Mouse (Mus musculus) MEL (cell line): ENCODE measurements around the gene Zfp768. TPM values are rescaled to one million over a fixed set of nuclear protein-coding genes. Genes with fewer than 3 reads are reported as not detected.

Experiments
- DNase-seq: peaks from one replicate; pipeline ENCODE4 v3.0.0; 2011; ENCODE audit warnings: low read depth, low spot score
- H3K27ac ChIP-seq: 2 replicates; pipeline ENCODE4 v1.5.1; 2012; ENCODE audit warnings: low read depth, mild to moderate bottlenecking, control low read depth, low read length, moderate library complexity; ENCODE audit not compliant: control insufficient read depth
- H3K27me3 ChIP-seq, 2 experiments: fragments of 150-350 bp in 1 of 2; sonication (generic) in 1 of 2; 2 replicates each; pipeline ENCODE4 v1.6.1; 2012; ENCODE audit warnings: low read length in 2 of 2, mild to moderate bottlenecking in 2 of 2, improper control_type of control experiment in 1 of 2, moderate library complexity in 1 of 2; ENCODE audit not compliant: insufficient read depth in 2 of 2, control insufficient read depth in 1 of 2
- H3K36me3 ChIP-seq, 2 experiments: 2 replicates each; pipeline ENCODE4 v1.6.1; 2012 to 2014; ENCODE audit warnings: low read length in 2 of 2, improper control_type of control experiment in 1 of 2, inconsistent platforms in 1 of 2, mild to moderate bottlenecking in 1 of 2; ENCODE audit not compliant: insufficient read depth in 2 of 2, control insufficient read depth in 1 of 2
- H3K4me1 ChIP-seq, 2 experiments: fragments of 150-350 bp in 1 of 2; sonication (generic) in 1 of 2; 2 replicates each; pipeline ENCODE4 v1.6.1; 2012; ENCODE audit warnings: low read length in 2 of 2, improper control_type of control experiment in 1 of 2, mild to moderate bottlenecking in 1 of 2; ENCODE audit not compliant: insufficient read depth in 2 of 2, control insufficient read depth in 1 of 2
- H3K4me3 ChIP-seq, 2 experiments: fragments of 150-350 bp in 1 of 2; sonication (generic) in 1 of 2; 2 replicates each; pipeline ENCODE4 v1.5.1; 2012; ENCODE audit warnings: low read depth in 2 of 2, low read length in 2 of 2, mild to moderate bottlenecking in 2 of 2, moderate library complexity in 2 of 2, control low read depth in 1 of 2, improper control_type of control experiment in 1 of 2; ENCODE audit not compliant: control insufficient read depth in 1 of 2, insufficient read depth in 1 of 2
- H3K79me2 ChIP-seq: 2 replicates; pipeline ENCODE4 v1.6.1; 2012; ENCODE audit warnings: mild to moderate bottlenecking, low read length, moderate library complexity; ENCODE audit not compliant: control insufficient read depth, poor library complexity, insufficient read depth
- H3K9ac ChIP-seq: 2 replicates; pipeline ENCODE4 v1.6.1; 2012; ENCODE audit warnings: low read depth, mild to moderate bottlenecking, control low read depth, low read length, moderate library complexity; ENCODE audit not compliant: control insufficient read depth, poor library complexity, severe bottlenecking
- H3K9me3 ChIP-seq: fragments of 150-350 bp; sonication (generic); replicated peaks from 2 replicates; pipeline ENCODE4 v1.6.1; 2012; ENCODE audit warnings: mild to moderate bottlenecking, low read length, improper control_type of control experiment, moderate library complexity; ENCODE audit not compliant: insufficient read depth
- BHLHE40 ChIP-seq: IDR thresholded peaks from 2 replicates; pipeline ENCODE4 v1.6.1; 2012; ENCODE audit warnings: low read depth, mild to moderate bottlenecking, inconsistent platforms, low read length, improper control_type of control experiment, borderline replicate concordance
- CHD2 ChIP-seq: IDR thresholded peaks from 2 replicates; pipeline ENCODE4 v1.6.1; 2011; ENCODE audit warnings: low read length, improper control_type of control experiment
- CTCF ChIP-seq, 3 experiments: IDR thresholded peaks in 2 of 3; conservative IDR thresholded peaks in 1 of 3; 2 replicates each; pipeline ENCODE4 v1.5.1; 2011 to 2012; ENCODE audit warnings: low read length in 3 of 3, low read depth in 2 of 3, mild to moderate bottlenecking in 2 of 3, improper control_type of control experiment in 1 of 3, inconsistent platforms in 1 of 3, mixed read lengths in 1 of 3, moderate library complexity in 1 of 3; ENCODE audit not compliant: control insufficient read depth in 1 of 3, insufficient read depth in 1 of 3, poor library complexity in 1 of 3, severe bottlenecking in 1 of 3
- ELF1 ChIP-seq: IDR thresholded peaks from 2 replicates; pipeline ENCODE4 v1.6.1; 2014; ENCODE audit warnings: low read depth, mild to moderate bottlenecking, inconsistent platforms, low read length, improper control_type of control experiment, moderate library complexity
- EP300 ChIP-seq, 2 experiments: IDR thresholded peaks; 2 replicates each; pipeline ENCODE4 v1.6.1; 2011; ENCODE audit warnings: improper control_type of control experiment in 2 of 2, low read length in 2 of 2, low read depth in 1 of 2, mild to moderate bottlenecking in 1 of 2
- ETS1 ChIP-seq: IDR thresholded peaks from 2 replicates; pipeline ENCODE4 v1.6.1; 2012; ENCODE audit warnings: low read depth, mild to moderate bottlenecking, inconsistent platforms, low read length, improper control_type of control experiment, moderate library complexity
- GABPA ChIP-seq: IDR thresholded peaks from 2 replicates; pipeline ENCODE4 v1.6.1; 2012; ENCODE audit warnings: low read depth, mild to moderate bottlenecking, inconsistent platforms, low read length, improper control_type of control experiment, moderate library complexity
- GATA1 ChIP-seq: IDR thresholded peaks from 2 replicates; pipeline ENCODE4 v1.6.1; 2011; ENCODE audit warnings: low read depth, low read length, improper control_type of control experiment
- JUND ChIP-seq: IDR thresholded peaks from 2 replicates; pipeline ENCODE4 v1.6.1; 2011; ENCODE audit warnings: low read depth, mild to moderate bottlenecking, improper control_type of control experiment, low read length
- MAZ ChIP-seq: IDR thresholded peaks from 2 replicates; pipeline ENCODE4 v1.6.1; 2012; ENCODE audit warnings: low read depth, mild to moderate bottlenecking, inconsistent platforms, low read length, improper control_type of control experiment
- MXI1 ChIP-seq: IDR thresholded peaks from 2 replicates; pipeline ENCODE4 v1.6.1; 2011; ENCODE audit warnings: mild to moderate bottlenecking, low read depth, low read length, improper control_type of control experiment
- MYB ChIP-seq: IDR thresholded peaks from 2 replicates; pipeline ENCODE4 v1.6.1; 2011; ENCODE audit warnings: mild to moderate bottlenecking, low read depth, low read length, improper control_type of control experiment
- MYC ChIP-seq: IDR thresholded peaks from 2 replicates; pipeline ENCODE4 v1.6.1; 2011; ENCODE audit warnings: low read depth, mild to moderate bottlenecking, low read length, improper control_type of control experiment, moderate library complexity
- NELFE ChIP-seq: IDR thresholded peaks from 2 replicates; pipeline ENCODE4 v1.6.1; 2011; ENCODE audit warnings: low read depth, low read length, improper control_type of control experiment
- POLR2A ChIP-seq, 2 experiments: IDR thresholded peaks; 2 replicates each; pipeline ENCODE4 v1.6.1; 2011 to 2012; ENCODE audit warnings: low read length in 2 of 2, mild to moderate bottlenecking in 2 of 2, control low read depth in 1 of 2, improper control_type of control experiment in 1 of 2, low read depth in 1 of 2, moderate library complexity in 1 of 2; ENCODE audit not compliant: control insufficient read depth in 1 of 2, insufficient read depth in 1 of 2, poor library complexity in 1 of 2
- POLR2AphosphoS2 ChIP-seq: IDR thresholded peaks from 2 replicates; pipeline ENCODE4 v1.6.1; 2011; ENCODE audit warnings: low read length, improper control_type of control experiment
- POLR2AphosphoS5 ChIP-seq: IDR thresholded peaks from 2 replicates; pipeline ENCODE4 v1.6.1; 2012; ENCODE audit warnings: low read depth, borderline replicate concordance, mild to moderate bottlenecking, inconsistent platforms, low read length, moderate library complexity, mixed read lengths
- SIN3A ChIP-seq: IDR thresholded peaks from 2 replicates; pipeline ENCODE4 v1.6.1; 2012; ENCODE audit warnings: low read length, improper control_type of control experiment, inconsistent platforms
- SMC3 ChIP-seq: IDR thresholded peaks from 2 replicates; pipeline ENCODE4 v1.6.1; 2011; ENCODE audit warnings: low read depth, low read length, improper control_type of control experiment
- TBP ChIP-seq: IDR thresholded peaks from 2 replicates; pipeline ENCODE4 v1.8.0; 2011; ENCODE audit warnings: low read depth, low read length, improper control_type of control experiment
- TCF12 ChIP-seq: IDR thresholded peaks from 2 replicates; pipeline ENCODE4 v1.6.1; 2014; ENCODE audit warnings: low read depth, mild to moderate bottlenecking, inconsistent platforms, low read length, improper control_type of control experiment, moderate library complexity
- USF1 ChIP-seq: IDR thresholded peaks from 2 replicates; pipeline ENCODE4 v1.6.1; 2014; ENCODE audit warnings: low read depth, mild to moderate bottlenecking, inconsistent platforms, low read length, improper control_type of control experiment, moderate library complexity
- ZKSCAN1 ChIP-seq: IDR thresholded peaks from 2 replicates; pipeline ENCODE4 v1.6.1; 2012; ENCODE audit warnings: low read depth, mild to moderate bottlenecking, inconsistent platforms, low read length, improper control_type of control experiment, moderate library complexity
- polyA plus RNA-seq, 2 experiments: library from polyadenylated mRNA; stranded (reverse) in 1 of 2; unstranded in 1 of 2; fragments of >175 nt in 1 of 2; fragments of >200 nt in 1 of 2; gene quantifications; 2 replicates each; pipeline versions ENCODE4 v1.2.1 to v1.2.4; 2012; ENCODE audit warnings: low replicate concordance in 2 of 2, low read depth in 1 of 2; ENCODE audit not compliant: insufficient read length in 2 of 2, insufficient read depth in 1 of 2, missing spikeins in 1 of 2
- total RNA-seq: library from RNA; depleted of rRNA; stranded (reverse); fragments of 300-350 nt; gene quantifications from 2 replicates; pipeline ENCODE4 v1.2.3, GENCODE M21; 2012

Gene Zfp768
- total and polyA plus RNA-seq, 3 experiments, result 5.4 to 12.0 TPM; not detected in 1

DNA sequence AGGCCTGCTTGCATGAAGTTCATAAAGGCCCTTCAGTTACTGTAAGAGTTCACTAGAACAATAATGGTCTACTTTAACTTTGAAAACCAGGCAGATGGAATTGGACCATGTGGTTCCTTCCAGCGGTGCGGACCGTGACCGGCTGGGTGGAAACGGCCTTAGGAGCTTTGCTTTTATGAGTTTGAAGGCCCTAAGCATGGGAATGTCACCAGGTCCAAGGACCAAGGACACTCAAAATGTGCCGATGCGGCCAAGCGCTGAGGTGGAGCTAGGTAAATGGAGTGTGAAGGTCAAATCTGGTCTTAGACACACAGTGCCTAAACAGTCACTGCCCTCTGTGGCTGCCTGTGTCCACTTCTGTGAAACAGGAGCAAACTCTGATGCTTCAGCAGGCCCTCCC lies 4.0 kb downstream of the Zfp768 start:
- no peaks in the 10 kb centered on the region for H3K9me3 ChIP-seq
- TF ChIP-seq ETS1 (no peak), GATA1 (no peak), GABPA (no peak), JUND (no peak)
- TF ChIP-seq, all 39 proteins: peak for 0
- Histone ChIP-seq H3K9ac (no peak overlapping the region), H3K27ac (no peak overlapping the region), H3K36me3 (0 out of 4 replicates have a peak, but pooled peaks cover 0 to 3% of the 10 kb centered on the region in 2 experiments), H3K4me1 (peaks cover 2 to 3% of the 10 kb centered on the region in 2 experiments; a peak in 3 of 4 replicates), H3K4me3 (no peak overlapping the region), H3K79me2 (peaks cover 5% of the 10 kb centered on the region; the same call in 1 of the 2 replicates), H3K27me3 (no peaks in the 10 kb centered on the region)
- no peak for DNase-seq

DNA sequence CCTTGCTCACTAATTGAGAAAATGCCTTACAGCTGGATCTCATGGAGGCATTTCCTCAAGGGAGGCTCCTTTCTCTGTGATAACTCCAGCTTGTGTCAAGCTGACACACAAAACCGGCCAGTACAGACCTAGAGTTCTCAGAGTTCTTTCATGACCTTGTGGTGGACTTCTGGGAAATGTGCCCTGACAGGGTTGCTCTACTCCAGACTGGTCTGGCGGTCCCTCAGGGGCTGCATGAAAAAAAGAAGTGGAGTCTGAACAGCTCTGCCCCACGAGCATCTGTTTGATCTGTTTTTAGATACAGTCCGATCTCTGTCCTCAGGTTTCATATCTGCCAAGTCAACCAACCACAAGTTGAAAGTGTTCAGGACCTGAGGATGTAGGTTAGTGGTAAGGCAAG lies 7.8 kb downstream of the Zfp768 start:
- no peaks in the 10 kb centered on the region for H3K27me3 ChIP-seq
- H3K36me3 ChIP-seq, result no peaks in the 10 kb centered on the region
- H3K9me3 ChIP-seq, result no peaks in the 10 kb centered on the region
- H3K4me1 ChIP-seq, result peaks cover 0 to 3% of the 10 kb centered on the region in 2 experiments; a peak in 2 of 4 replicates
- TF ChIP-seq ELF1, result no peak
- no peak for TF ChIP-seq POLR2AphosphoS2
- no peak for TF ChIP-seq MXI1
- TF ChIP-seq SMC3, result no peak
- peak; percentile 74 for TF ChIP-seq TBP
- TF ChIP-seq MAZ, result no peak
- DNase-seq, result peak; percentile 12
- no peak overlapping the region for H3K4me3 ChIP-seq
- H3K27ac ChIP-seq, result no peak overlapping the region
- no peaks in the 10 kb centered on the region for H3K79me2 ChIP-seq
- H3K9ac ChIP-seq, result no peak overlapping the region

DNA sequence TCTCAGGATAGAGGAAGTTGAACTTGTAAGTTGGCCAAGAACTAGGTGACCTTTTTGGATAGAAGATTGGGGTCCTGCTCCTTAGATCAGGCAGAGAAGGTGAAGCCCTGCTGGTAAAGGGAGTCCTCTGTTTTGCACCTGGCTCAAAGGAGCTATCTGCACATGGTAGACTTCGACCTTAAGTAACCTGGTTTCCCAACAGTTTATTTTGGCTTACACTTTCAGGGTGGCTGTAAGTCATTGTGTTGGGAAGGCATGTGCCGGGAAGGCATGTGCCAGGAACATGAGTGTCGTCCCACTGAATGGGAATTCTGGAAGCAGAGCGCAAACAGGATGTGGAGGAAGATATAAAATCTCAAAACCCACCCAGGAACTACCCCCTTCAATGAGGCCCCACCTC lies 9.8 kb downstream of the Zfp768 start:
- Histone ChIP-seq H3K27ac (no peak overlapping the region), H3K4me1 (no peaks in the 10 kb centered on the region), H3K79me2 (no peaks in the 10 kb centered on the region), H3K9ac (no peak overlapping the region), H3K27me3 (no peaks in the 10 kb centered on the region), H3K4me3 (no peak overlapping the region), H3K36me3 (no peaks in the 10 kb centered on the region), H3K9me3 (no peaks in the 10 kb centered on the region)
- DNase-seq, result no peak
- TF ChIP-seq GABPA (no peak), CTCF (IDR thresholded peaks at IDR 0.05 in 2 of 3, conservative IDR thresholded peaks at IDR 0.05 in 1 of 3; ENCODE audit: control insufficient read depth in 1 of 3, insufficient read depth in 1 of 3, low read depth in 2 of 3, low read length in 3 of 3, poor library complexity in 1 of 3, severe bottlenecking in 1 of 3) (no peak), MXI1 (no peak), NELFE (no peak), EP300 (IDR thresholded peaks at IDR 0.05; ENCODE audit: low read depth in 1 of 2, low read length in 2 of 2) (no peak), GATA1 (no peak), ELF1 (no peak), MAZ (no peak), BHLHE40 (no peak), CHD2 (no peak), POLR2AphosphoS5 (no peak), USF1 (no peak), TCF12 (no peak), POLR2A (IDR thresholded peaks at IDR 0.05; ENCODE audit: control insufficient read depth in 1 of 2, insufficient read depth in 1 of 2, low read depth in 1 of 2, low read length in 2 of 2, poor library complexity in 1 of 2) (no peak), MYB (no peak), ZKSCAN1 (no peak), SIN3A (no peak), MYC (no peak)
